Mouse (Mus musculus) spleen, adult 10 weeks (tissue): ENCODE results near the gene Pole3. TPM values are rescaled to one million over a fixed set of nuclear protein-coding genes. Genes with fewer than 3 reads are reported as not detected.

Experiments
- polyA plus RNA-seq: library from polyadenylated mRNA; stranded (reverse); fragments of 350-450 nt; fragmentation: Illumina TruSeq; extraction: RNeasy Lipid Tissue Mini Kit (QIAGEN cat#74804); gene quantifications from one replicate; pipeline ENCODE4 v1.2.3, GENCODE M21; 2015; ENCODE audit warnings: low replicate concordance; ENCODE audit not compliant: insufficient read depth

The Pole3 gene
- 38.6 TPM for polyA plus RNA-seq

DNA sequence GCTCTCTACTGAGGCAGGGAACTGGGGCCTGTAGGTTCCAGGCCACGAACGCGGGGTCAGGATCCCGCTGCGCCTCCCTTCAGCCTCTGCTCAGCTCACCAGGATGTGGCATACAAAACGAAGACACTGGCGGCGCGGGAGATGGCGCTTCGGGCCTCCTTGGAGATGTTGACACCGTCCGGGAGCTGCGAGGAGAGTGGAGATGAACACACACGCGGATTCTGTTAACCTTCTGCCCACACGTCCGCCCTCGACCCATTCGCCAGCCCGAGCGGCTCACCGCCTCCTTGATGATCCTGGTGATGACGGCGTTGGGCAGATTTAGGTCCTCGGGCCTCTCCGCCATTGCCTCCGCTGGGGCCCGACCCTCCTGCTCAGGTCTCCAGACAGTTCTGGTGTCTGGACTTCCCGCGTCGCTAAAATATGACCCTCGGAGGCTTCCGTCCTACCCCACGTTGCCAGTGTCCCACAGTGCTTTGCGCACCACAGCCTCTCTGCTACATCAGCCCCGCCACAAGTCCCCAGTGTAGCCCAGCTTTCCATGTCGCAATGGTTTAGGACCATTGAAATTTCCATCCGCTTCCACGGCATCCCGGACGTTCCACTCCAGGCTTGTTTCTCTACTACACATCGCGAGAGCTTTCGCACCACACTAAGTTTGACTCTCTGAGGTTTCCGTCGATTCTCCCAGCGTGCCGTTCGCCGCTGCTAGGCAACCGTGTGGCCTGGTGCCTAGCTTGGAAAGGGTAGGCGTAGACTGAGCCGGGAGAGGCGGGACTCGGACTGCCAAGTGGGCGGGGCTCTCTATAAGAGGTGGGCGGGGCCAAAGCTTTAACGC, at the start of gene Pole3, which contains the start of gene 4933430I17Rik:
Pole3 (minus strand) TSS at position 418 of the 838 bp plus-strand sequence.
4933430I17Rik (plus strand) TSS at position 719 of the 838 bp plus-strand sequence.

DNA sequence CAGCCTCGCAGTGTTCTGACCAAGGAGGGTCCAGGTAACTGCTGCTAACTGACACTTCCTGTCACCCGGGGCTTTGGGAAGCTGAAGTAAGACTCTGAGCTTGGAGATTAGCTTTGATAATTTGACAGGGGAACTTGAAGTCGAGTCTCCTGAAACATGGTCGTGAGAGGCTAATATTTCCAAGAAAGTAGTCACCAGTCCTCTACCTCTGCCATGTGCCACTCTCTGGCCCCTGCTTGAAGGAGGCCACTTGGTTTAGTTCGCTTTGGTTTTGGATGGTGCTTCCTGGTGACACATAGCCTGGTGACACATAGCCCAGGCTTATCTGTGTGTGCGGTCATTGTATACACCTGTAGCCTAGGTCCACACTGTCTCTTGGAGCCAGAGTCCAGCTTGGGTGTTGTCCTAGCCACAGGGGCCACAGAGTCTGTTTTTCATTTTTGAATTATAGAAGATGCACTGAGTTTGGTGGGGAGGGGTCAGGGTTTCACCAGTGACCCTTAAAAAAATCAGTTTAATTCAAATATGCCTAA, 35.0 kb upstream of the Pole3 start, which contains the start of gene Rgs3:
Rgs3 (plus strand) TSS at position 51 of the 533 bp plus-strand sequence.

GRCm38 (mm10) chr4:62519849-62520233, 5.0 kb downstream of the Pole3 start, which contains the start of gene Alad:
Gene Alad, minus strand, starts transcription at chr4:62519918.

DNA sequence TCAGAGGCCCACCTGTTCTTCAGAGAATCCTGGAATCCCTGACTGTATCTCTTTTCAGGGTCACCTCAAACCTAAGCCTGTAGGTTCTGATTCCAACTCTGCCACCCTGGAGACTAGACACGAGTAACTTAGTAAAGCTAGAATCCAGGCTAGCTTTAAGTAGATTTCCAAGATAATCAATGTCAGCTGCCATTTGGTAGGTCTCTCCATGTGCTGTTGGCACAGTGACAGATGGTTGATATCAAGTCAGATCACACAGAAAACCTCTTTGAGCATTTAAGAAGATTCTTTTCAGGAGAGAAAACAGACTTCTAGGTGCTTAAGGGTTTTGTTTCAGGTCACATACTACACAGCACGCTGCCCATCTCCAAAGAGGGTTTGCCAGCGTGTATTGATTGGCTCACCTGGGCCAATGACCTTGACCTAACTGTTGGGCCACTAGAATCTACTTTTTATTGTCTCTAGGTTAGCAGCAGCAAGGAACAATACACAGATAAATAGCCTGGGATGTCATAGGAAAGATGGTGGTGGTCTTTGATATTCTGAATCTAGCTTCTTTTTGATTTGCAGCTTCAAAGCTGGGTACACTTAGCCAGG, 21.4 kb downstream of the Pole3 start, which contains the start of gene Hdhd3:
Hdhd3 (minus strand) TSS at position 94 of the 597 bp plus-strand sequence.

DNA sequence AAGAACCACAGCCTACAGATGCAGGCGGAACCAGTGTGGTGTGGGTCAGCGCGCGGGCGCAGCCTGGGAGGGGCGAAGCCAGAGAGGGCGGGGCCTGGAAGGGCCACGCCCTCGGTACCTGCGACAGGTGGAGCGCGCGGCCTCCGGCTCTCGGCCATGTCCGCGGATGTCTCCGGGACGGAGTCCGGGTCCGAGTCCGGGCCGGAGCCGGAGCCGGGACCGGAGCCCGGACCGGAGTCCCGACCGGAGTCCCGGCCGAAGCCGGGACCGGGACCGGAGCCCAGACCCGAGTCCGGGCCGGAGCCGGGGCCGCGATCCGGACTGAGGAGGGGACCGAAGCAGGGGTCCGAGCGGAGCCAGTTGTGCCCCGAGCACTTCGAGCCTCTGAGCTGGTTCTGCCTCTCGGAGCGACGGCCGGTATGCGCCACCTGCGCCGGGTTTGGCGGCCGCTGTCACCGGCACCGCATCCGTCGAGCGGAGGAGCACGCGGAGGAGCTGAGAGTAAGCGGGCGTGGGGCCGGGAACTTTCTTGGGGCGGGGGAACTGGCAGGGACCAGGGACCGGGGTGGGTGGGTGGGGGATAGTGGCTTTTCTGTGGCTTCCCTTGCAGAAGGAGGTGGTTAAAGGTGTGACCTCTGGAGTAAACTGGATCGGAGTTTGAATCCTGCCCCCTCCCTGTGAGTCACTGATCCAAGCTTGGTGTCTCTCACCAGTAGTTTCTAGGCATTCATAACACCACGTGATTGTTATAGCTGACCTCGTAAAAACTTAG, 44.7 kb downstream of the Pole3 start, which contains the start of gene Bspry:
Bspry (plus strand) TSS at position 117 of the 772 bp plus-strand sequence.

Other genes with a start within 250 kb of the Pole3 start
- 51.8 TPM for gene Fkbp15, start 164.5 kb downstream of the Pole3 start, polyA plus RNA-seq
- 23.6 TPM for gene Slc31a1, start 164.3 kb downstream of the Pole3 start, polyA plus RNA-seq
- 81.9 TPM for gene Cdc26, start 116.4 kb downstream of the Pole3 start, polyA plus RNA-seq
- 19.2 TPM for gene Prpf4, start 116.3 kb downstream of the Pole3 start, polyA plus RNA-seq
- gene Rnf183, start 89.8 kb downstream of the Pole3 start, polyA plus RNA-seq, result not detected
- gene Wdr31, start 54.2 kb downstream of the Pole3 start, polyA plus RNA-seq, result 0.55 TPM
- 0.80 TPM for gene Bspry, start 45.0 kb downstream of the Pole3 start, polyA plus RNA-seq
- 0.26 TPM for gene Hdhd3, start 21.6 kb downstream of the Pole3 start, polyA plus RNA-seq
- gene Alad, start 5.2 kb downstream of the Pole3 start, polyA plus RNA-seq, result 10.1 TPM
- 0.59 TPM for gene 4933430I17Rik, start 301 bp upstream of the Pole3 start, polyA plus RNA-seq
- gene Rgs3, start 34.8 kb upstream of the Pole3 start, polyA plus RNA-seq, result 42.9 TPM